ENCODE assay signal across 24 mouse cellular contexts in genomic region chr2:138365391-138365790, GRCm38 (mm10).
"Had no signal": no experiment of that assay in that cellular context is flagged by ENCODE, and none has a peak within 500 bp of the region (broad histone marks: within the 10 kb centered on the region; RNA-seq: fewer than 3 reads in every experiment).

No protein-coding gene starts in this region.

- H3K4me2 ChIP-seq: heart, embryonic 11.5 days; heart, embryonic 13.5 days; heart, embryonic 15.5 days; hindbrain, embryonic 13.5 days; hindbrain, embryonic 15.5 days; limb, embryonic 12.5 days; liver, embryonic 11.5 days; liver, embryonic 13.5 days; liver, embryonic 15.5 days had no signal

- H3K9me3 ChIP-seq: heart, embryonic 13.5 days; heart, embryonic 15.5 days; hindbrain, embryonic 13.5 days; hindbrain, embryonic 15.5 days; limb, embryonic 10.5 days; limb, embryonic 12.5 days; liver, embryonic 13.5 days; liver, embryonic 15.5 days had no signal

- DNase-seq: forebrain, postnatal 0 days; gastrocnemius, postnatal 14 days; gastrocnemius, postnatal 36 days; heart, adult 11 months; heart, adult 2 months; heart, postnatal 14 days; heart, postnatal 36 days; liver; liver, embryonic 13.5 days; liver, postnatal 0 days had no signal

- H3K4me3 ChIP-seq: heart, adult 2 months; heart, embryonic 13.5 days; heart, embryonic 15.5 days; hindbrain, embryonic 13.5 days; hindbrain, embryonic 15.5 days; layer of hippocampus, adult 2 months; left cerebral cortex, adult 2 months; limb, embryonic 10.5 days; limb, embryonic 12.5 days; liver, embryonic 13.5 days; liver, embryonic 15.5 days had no signal

- H3K4me1 ChIP-seq: heart, embryonic 13.5 days; heart, embryonic 15.5 days; hindbrain, embryonic 13.5 days; hindbrain, embryonic 15.5 days; limb, embryonic 10.5 days; liver, embryonic 13.5 days; liver, embryonic 15.5 days had no signal

- H3K9ac ChIP-seq: forebrain, postnatal 0 days; heart, embryonic 13.5 days; heart, embryonic 15.5 days; hindbrain, embryonic 13.5 days; hindbrain, embryonic 15.5 days; limb, embryonic 12.5 days; liver, embryonic 13.5 days; liver, embryonic 15.5 days; liver, postnatal 0 days had no signal

- ATAC-seq: forebrain, postnatal 0 days; hindbrain, postnatal 0 days; intestine, embryonic 16.5 days; liver, postnatal 0 days had no signal

- H3K36me3 ChIP-seq: heart, embryonic 13.5 days; heart, embryonic 15.5 days; hindbrain, embryonic 13.5 days; hindbrain, embryonic 15.5 days; limb, embryonic 10.5 days; limb, embryonic 12.5 days; liver, embryonic 13.5 days; liver, embryonic 15.5 days had no signal

- H3K27ac ChIP-seq: heart, adult 2 months; heart, embryonic 13.5 days; heart, embryonic 15.5 days; hindbrain, embryonic 13.5 days; hindbrain, embryonic 15.5 days; hindbrain, postnatal 0 days; kidney, postnatal 0 days; layer of hippocampus, adult 2 months; left cerebral cortex, adult 2 months; limb, embryonic 10.5 days; limb, embryonic 12.5 days; liver, embryonic 13.5 days; liver, embryonic 15.5 days had no signal

- H3K27me3 ChIP-seq: heart, embryonic 13.5 days; heart, embryonic 15.5 days; hindbrain, embryonic 13.5 days; hindbrain, embryonic 15.5 days; limb, embryonic 12.5 days; liver, embryonic 13.5 days; liver, embryonic 15.5 days had no signal
